Mouse (Mus musculus) embryonic facial prominence, embryonic 14.5 days (tissue): ENCODE data around the gene Cbx2. TPM values are rescaled to one million over a fixed set of nuclear protein-coding genes. Genes with fewer than 3 reads are reported as not detected.

Source experiments
- ATAC-seq: fragments of 200-750 bp; cut with Nextera tagmentation; 2 replicates; pipeline ENCODE4 v1.8.0; 2017; ENCODE audit warnings: low read depth, moderate number of reproducible peaks, moderate TSS enrichment
- DNase-seq: peaks from one replicate; pipeline ENCODE4 v3.0.0-alpha.2; 2015; ENCODE audit warnings: low spot score
- H3K27ac ChIP-seq: fragments of 300-500 bp; sonication (generic); replicated peaks from 2 replicates; pipeline ENCODE4 v1.5.1; 2014; ENCODE audit warnings: low read depth, mild to moderate bottlenecking, low read length, moderate library complexity
- H3K27me3 ChIP-seq: fragments of 300-500 bp; sonication (generic); replicated peaks from 2 replicates; pipeline ENCODE4 v1.6.1; 2014; ENCODE audit warnings: low read length; ENCODE audit not compliant: control insufficient read depth, insufficient read depth
- H3K36me3 ChIP-seq: fragments of 300-500 bp; sonication (generic); 2 replicates; pipeline ENCODE4 v1.6.1; 2014; ENCODE audit warnings: low read length, mixed read lengths; ENCODE audit not compliant: control insufficient read depth, insufficient read depth
- H3K4me1 ChIP-seq: fragments of 300-500 bp; sonication (generic); 2 replicates; pipeline ENCODE4 v1.6.1; 2014; ENCODE audit warnings: antibody characterized with exemption, low read length; ENCODE audit not compliant: control insufficient read depth, insufficient read depth
- H3K4me2 ChIP-seq: fragments of 300-500 bp; sonication (generic); 2 replicates; pipeline ENCODE4 v1.6.1; 2014; ENCODE audit warnings: low read depth, mild to moderate bottlenecking, low read length, moderate library complexity, mixed read lengths
- H3K4me3 ChIP-seq: fragments of 300-500 bp; sonication (generic); 2 replicates; pipeline ENCODE4 v1.5.1; 2014; ENCODE audit warnings: low read depth, mild to moderate bottlenecking, low read length
- H3K9ac ChIP-seq: fragments of 300-500 bp; sonication (generic); 2 replicates; pipeline ENCODE4 v1.6.1; 2014; ENCODE audit warnings: low read depth, mild to moderate bottlenecking, low read length, moderate library complexity, mixed read lengths
- H3K9me3 ChIP-seq: fragments of 300-500 bp; sonication (generic); 2 replicates; pipeline ENCODE4 v1.6.1; 2016; ENCODE audit warnings: low read length; ENCODE audit not compliant: control insufficient read depth
- WGBS: fragments of 180-500 bp; shearing (Covaris S2); extraction: QIAGEN DNeasy Blood & Tissue Kit; methylation state at CpG from one replicate; pipeline ENCODE4 v1.1.7; 2014; 5-methylcytosine and 5-hydroxymethylcytosine counted together
- polyA plus RNA-seq: library from polyadenylated mRNA; unstranded; fragments of >200 nt; fragmentation: Nextera tagmentation; extraction: Ambion mirVana; gene quantifications from 2 replicates; pipeline ENCODE4 v1.2.1, GENCODE M21; 2014

Cbx2 gene
- polyA plus RNA-seq, 1 experiment from 2014 or later: 23.9 TPM

GRCm38 (mm10) chr11:119037780-119038401, 15.1 kb downstream of the Cbx2 start:
- peak overlapping the region; percentile 50 for H3K4me3 ChIP-seq
- peaks cover 39% of the 10 kb centered on the region for H3K4me1 ChIP-seq
- H3K4me2 ChIP-seq: peak overlapping the region; percentile 92
- 11% methylated on average over 18 of the region's 18 CpGs for WGBS
- H3K36me3 ChIP-seq: peaks cover 12% of the 10 kb centered on the region
- no peaks in the 10 kb centered on the region for H3K9me3 ChIP-seq
- no peak for ATAC-seq
- H3K27me3 ChIP-seq: peaks cover 61% of the 10 kb centered on the region
- H3K9ac ChIP-seq: peak overlapping the region; percentile 10; the same call in 1 of the 2 replicates
- no peak overlapping the region for H3K27ac ChIP-seq
- peak; percentile 53 for DNase-seq

DNA sequence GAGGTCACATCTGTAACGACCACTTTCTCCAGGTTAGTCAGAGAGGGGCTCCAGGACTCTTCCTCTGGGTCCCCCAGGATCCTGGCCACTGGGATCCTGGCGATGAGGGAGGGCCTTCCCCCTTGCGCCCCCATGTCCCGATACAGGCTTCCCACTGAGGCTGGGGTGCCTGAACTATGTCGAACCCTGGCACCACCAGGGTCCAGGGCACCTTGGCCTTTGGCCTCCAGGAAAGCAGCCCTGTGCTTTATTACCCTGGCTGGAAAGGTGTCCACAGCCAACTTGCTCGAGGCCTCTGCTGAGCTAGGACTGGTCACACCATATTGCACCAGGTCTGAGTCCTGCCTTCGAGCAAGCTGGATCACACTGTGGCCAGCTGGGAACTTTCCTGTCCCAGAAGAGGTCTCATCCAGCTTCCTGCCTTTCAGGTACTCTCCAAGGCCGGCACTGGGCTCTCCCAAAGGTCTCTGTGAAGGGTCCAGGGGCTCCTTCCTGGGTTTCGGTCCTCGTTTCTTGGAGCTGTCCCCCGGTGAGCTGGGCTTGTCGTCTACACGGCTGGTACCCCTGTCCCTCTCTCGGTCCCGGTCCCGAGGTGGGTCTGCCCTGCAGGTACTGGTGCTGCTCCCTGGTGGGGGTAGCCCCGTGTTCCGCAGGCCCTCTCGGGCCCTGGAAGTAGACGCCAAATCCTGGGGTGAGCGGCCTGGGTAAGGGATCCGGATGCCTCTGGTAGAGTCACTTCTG, 16.2 kb downstream of the Cbx2 start:
- Histone ChIP-seq H3K4me1 (peaks cover 41% of the 10 kb centered on the region), H3K27ac (no peak overlapping the region), H3K9ac (no peak overlapping the region), H3K9me3 (no peaks in the 10 kb centered on the region), H3K4me2 (no peak overlapping the region; the same call in none of the 2 replicates), H3K4me3 (0 out of 2 replicates have a peak overlapping the region, but pooled peaks have one; percentile 1), H3K27me3 (peaks cover 63% of the 10 kb centered on the region), H3K36me3 (peaks cover 12% of the 10 kb centered on the region)
- no peak for DNase-seq
- no peak for ATAC-seq
- WGBS: 50% methylated on average over 20 of the region's 22 CpGs

DNA sequence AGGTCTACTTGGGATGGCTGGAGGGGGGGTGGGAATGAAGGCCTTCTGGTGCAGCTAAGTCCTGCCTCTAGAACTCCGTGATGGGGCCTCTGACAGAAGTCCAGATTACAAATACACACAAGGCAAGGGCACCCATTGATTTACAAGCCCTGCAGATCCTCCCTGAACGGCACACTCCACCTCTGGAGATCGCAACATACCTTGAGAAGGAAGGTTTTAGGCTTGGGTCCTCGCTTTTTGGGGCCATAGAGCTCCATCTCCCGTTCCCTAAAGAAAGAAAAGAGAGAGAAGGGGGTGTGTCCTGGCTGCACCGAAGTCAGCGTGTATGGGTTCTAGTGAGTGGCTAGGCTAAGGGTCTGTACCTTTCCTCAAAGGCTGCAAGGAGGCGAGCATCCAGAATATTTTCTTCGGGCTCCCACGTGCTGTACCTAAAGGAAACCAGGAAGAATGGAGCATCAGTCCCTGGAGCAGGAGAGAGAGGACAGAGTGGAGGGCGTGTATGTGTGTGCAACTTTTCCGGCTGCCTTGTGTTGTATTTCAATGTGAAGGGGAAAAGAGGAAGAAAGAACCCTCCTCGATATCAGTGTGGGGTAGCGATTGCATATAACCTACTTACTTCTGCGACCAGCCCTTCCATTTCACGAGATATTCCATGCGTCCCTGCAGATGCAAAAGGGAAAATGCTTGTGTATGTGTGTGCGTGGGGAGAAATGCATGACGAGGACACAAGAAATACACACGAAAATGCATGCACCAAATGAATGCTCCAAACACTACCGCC, 17.2 kb downstream of the Cbx2 start:
- no peak overlapping the region; the same call in 1 of the 2 replicates for H3K27ac ChIP-seq
- WGBS: 8% methylated on average over 21 of the region's 21 CpGs

DNA sequence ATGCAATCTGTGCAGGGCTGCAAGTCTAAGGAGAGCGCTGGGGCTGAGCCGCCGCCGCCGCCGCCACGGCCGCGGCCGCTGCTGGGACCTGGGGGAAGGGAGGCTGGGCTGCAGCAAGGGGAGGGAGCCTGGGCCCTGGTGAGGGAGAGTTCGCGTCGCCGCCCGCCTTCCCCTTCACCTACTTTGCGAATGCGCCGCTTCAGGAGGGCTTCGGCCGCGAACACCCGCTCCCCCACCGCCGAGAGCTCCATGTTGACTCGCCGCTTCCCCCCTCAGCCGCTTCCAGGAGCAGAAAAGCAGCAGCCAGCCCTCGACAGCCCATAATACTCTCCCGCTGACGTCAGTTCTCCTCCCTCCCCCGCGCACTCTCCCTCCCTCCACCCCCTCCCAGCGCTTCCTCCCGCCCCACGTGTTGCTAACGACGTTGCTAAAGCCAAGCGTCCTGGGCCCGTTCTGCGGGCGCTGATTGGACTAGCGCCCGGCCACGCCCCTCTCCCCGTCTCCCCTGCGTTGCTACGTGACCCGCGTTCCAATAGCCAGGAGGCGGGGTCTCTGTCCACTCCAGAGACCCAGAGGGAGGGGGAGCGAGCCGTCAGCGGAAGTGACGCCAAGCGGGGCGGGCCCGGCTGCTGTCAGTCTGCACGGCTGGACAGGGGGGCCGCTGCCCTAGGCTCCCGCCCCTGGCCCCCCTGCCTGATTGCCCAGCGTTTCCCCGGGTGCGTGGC, 18.0 kb downstream of the Cbx2 start, which contains the start of gene Cbx8:
Cbx8 (minus strand) TSS at position 370 of the 725 bp plus-strand sequence.
- Histone ChIP-seq H3K9ac (peak within 1 kb of the TSS; percentile 89), H3K4me2 (peak within 1 kb of the TSS; percentile 97), H3K36me3 (peaks cover 12% of the 10 kb centered on the region), H3K9me3 (no peaks in the 10 kb centered on the region), H3K4me3 (peak within 1 kb of the TSS; percentile 79), H3K4me1 (peaks cover 44% of the 10 kb centered on the region), H3K27me3 (peaks cover 69% of the 10 kb centered on the region), H3K27ac (peak within 1 kb of the TSS; percentile 87)
- ATAC-seq (peak; percentile 93), DNase-seq (peak; percentile 100)
- WGBS: under 1% methylated on average over 28 of the region's 63 CpGs

More for the DNA sequence above, 17.2 kb downstream of the Cbx2 start:
- Histone ChIP-seq H3K9me3 (no peaks in the 10 kb centered on the region), H3K4me3 (peak overlapping the region; percentile 79), H3K4me2 (peak overlapping the region; percentile 97), H3K4me1 (peaks cover 43% of the 10 kb centered on the region), H3K36me3 (peaks cover 12% of the 10 kb centered on the region), H3K9ac (peak overlapping the region; percentile 89), H3K27me3 (peaks cover 69% of the 10 kb centered on the region)
- DNase-seq (no peak), ATAC-seq (no peak)

DNA sequence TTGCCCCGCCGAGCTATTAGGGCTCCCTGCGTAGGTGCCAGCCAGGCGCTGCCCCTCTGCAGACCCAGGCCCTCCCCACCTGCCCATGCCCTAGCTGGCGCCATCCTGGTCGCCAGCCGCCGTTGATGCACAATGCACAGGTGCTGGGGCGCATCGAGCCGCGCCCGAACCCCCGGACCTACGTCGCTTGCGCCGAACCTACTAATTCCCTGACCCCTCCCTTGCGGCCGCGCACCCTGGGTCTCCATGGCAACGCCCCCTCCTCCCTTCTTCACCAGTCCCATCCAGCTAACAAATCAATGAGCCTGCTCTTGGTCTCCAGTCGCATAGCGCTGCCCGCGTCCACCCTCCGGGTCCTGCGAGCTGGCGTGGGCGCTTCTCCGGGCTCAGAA, 18.6 kb downstream of the Cbx2 start:
- Histone ChIP-seq H3K27ac (peak overlapping the region; percentile 45; the same call in 1 of the 2 replicates), H3K4me2 (peak overlapping the region; percentile 97), H3K9ac (peak overlapping the region; percentile 65), H3K27me3 (peaks cover 69% of the 10 kb centered on the region), H3K36me3 (peaks cover 12% of the 10 kb centered on the region), H3K9me3 (no peaks in the 10 kb centered on the region), H3K4me1 (peaks cover 45% of the 10 kb centered on the region), H3K4me3 (peak overlapping the region; percentile 79)
- ATAC-seq (peak; percentile 42), DNase-seq (peak; percentile 60)
- WGBS: under 1% methylated on average over 13 of the region's 31 CpGs

- Histone ChIP-seq H3K36me3 (peaks cover 12% of the 10 kb centered on the region), H3K4me1 (peaks cover 50% of the 10 kb centered on the region), H3K27me3 (peaks cover 71% of the 10 kb centered on the region), H3K4me2 (peak overlapping the region; percentile 97), H3K27ac (peak overlapping the region; percentile 65), H3K9ac (peak overlapping the region; percentile 65), H3K9me3 (no peaks in the 10 kb centered on the region), H3K4me3 (peak overlapping the region; percentile 79)
- WGBS: 1% methylated on average over 30 of the region's 31 CpGs
- ATAC-seq: no peak
- DNase-seq: no peak
Observed at GRCm38 (mm10) chr11:119041750-119042465, 19.1 kb downstream of the Cbx2 start.

- Histone ChIP-seq H3K9ac (0 out of 2 replicates have a peak overlapping the region, but pooled peaks have one; percentile 2), H3K4me1 (peaks cover 52% of the 10 kb centered on the region), H3K4me3 (peak overlapping the region; percentile 79)
Observed at GRCm38 (mm10) chr11:119042466-119043272, 19.9 kb downstream of the Cbx2 start.

More at GRCm38 (mm10) chr11:119042466-119043272, 19.9 kb downstream of the Cbx2 start:
- ATAC-seq (no peak), DNase-seq (peak; percentile 87)
- peaks cover 70% of the 10 kb centered on the region for H3K27me3 ChIP-seq
- WGBS: under 1% methylated on average over 51 of the region's 52 CpGs
- peaks cover 12% of the 10 kb centered on the region for H3K36me3 ChIP-seq
- H3K27ac ChIP-seq: peak overlapping the region; percentile 65
- peak overlapping the region; percentile 97 for H3K4me2 ChIP-seq
- H3K9me3 ChIP-seq: no peaks in the 10 kb centered on the region
